Mouse (Mus musculus): ENCODE data around the gene Prr19.
A peak's percentile ranks its signal among the peaks of the same experiment; 100 is the strongest.
"Not testable (repeated sequence)": the region's sequence is repeated elsewhere in the genome, so short reads cannot be mapped to it uniquely, and the experiment has no call there.

Prr19 gene

DNA sequence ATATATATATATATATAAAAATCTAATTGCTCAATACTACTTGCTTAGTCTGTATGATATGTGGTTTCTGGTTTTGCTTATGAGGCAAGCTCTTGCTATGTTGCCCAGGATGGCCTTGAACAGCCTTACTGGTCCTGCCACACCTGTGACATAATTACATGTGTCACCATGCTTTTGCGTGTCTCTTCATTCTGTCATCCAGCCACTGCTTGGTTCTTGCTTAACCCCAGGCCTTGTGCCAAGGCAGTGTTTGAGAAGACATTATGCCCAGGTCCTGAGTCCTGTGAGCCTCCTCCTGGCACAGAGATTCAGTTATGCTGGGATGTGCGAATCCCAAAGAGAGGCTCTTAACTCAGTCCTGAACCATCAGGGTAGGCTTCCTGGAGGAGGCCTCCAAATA is 22.0 kb downstream of the Prr19 start:
- DNase-seq: no peak

DNA sequence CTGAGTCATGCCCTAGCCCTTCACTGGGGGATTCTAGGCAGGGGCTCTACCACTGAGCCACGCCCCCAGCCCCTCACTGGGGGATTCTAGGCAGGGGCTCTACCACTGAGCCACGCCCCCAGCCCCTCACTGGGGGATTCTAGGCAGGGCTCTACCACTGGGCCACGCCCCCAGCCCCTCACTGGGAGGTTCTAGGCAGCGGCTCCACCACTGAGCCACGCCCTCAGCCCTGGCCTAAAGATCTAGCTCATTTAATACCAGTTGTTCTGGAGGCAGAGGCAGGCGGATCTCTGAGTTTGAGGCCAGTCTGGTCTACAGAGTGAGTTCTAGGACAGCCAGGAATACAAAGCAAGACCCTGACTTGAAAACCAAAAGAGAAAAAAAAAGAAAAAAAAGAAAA is 24.2 kb downstream of the Prr19 start:
- DNase-seq: not testable (repeated sequence)

- no peak for DNase-seq
Measured at GRCm38 (mm10) chr7:25326233-25326632, 25.0 kb downstream of the Prr19 start.

DNA sequence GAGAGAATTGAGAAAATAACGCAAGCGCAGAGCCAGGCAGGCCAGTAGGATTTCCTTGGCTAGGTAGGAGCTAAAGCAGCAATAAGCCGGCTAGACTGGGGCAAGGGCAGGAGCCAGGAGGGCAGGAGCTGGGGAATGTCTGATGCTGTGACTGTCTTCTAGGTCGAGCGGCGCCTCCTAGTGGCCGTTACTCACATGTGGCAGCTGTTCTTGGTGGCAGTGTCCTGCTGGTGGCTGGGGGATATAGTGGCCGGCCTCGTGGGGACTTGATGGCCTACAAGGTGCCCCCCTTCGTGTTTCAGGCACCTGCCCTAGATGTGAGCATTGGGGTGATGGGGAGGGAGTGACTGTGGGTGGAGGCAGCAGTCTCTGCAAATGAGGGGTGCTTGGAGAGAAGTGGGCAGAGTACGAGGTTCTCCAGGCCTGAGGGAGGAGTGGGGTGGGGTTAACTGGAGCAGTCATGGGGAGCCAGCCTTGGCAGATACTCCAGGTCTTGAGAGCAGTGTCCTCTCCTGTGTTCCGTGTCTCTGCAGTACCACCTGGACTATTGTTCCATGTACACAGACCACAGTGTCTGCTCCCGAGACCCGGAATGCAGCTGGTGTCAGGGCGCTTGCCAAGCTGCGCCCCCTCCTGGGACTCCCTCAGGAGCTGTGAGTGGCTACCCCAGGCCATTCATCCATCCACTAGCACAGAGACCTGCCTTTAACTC is 32.5 kb downstream of the Prr19 start:
- DNase-seq: peak; percentile 82 to 89

DNA sequence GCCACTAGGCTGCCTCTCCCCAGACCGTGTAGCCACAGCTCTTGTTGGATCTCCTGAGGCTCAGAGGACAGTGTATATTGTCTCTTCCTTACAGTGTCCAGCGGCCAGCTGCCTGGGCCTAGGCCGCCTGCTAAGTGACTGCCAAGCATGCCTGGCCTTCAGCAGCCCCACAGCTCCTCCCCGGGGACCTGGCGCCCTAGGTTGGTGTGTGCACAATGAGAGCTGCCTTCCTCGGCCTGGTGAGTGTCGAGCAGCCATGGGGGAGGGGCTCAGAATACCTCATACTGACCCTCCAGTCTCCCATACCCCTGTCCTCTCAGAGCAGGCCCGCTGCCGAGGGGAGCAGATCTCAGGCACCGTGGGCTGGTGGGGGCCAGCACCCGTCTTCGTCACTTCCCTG is 33.3 kb downstream of the Prr19 start:
- no peak for DNase-seq

- DNase-seq: no peak
Measured at GRCm38 (mm10) chr7:25339329-25339728, 38.1 kb downstream of the Prr19 start.

GRCm38 (mm10) chr7:25341000-25341784 is 40.0 kb downstream of the Prr19 start:
- DNase-seq: no peak

- peak; percentile 51 to 81 for DNase-seq
Measured at GRCm38 (mm10) chr7:25348861-25349260, 47.6 kb downstream of the Prr19 start.
